Mouse (Mus musculus) ES-E14 (cell line): ENCODE results near the gene Tmem245. TPM values are rescaled to one million over a fixed set of nuclear protein-coding genes. Genes with fewer than 3 reads are reported as not detected.

Experiments used
- DNase-seq: peaks from one replicate; pipeline ENCODE4 v3.0.0-alpha.2; 2013; ENCODE audit warnings: low read depth, low spot score
- H3K27ac ChIP-seq: 2 replicates; pipeline ENCODE4 v1.5.1; 2012; ENCODE audit warnings: low read depth, mild to moderate bottlenecking, low read length, moderate library complexity, mixed read lengths; ENCODE audit not compliant: poor library complexity, insufficient read depth, severe bottlenecking
- H3K36me3 ChIP-seq: 2 replicates; pipeline ENCODE4 v1.6.1; 2012; ENCODE audit warnings: mild to moderate bottlenecking, low read length, moderate library complexity, mixed read lengths; ENCODE audit not compliant: control insufficient read depth, poor library complexity, insufficient read depth, severe bottlenecking
- H3K4me1 ChIP-seq, 2 experiments: fragments of 150-350 bp in 1 of 2; sonication (generic) in 1 of 2; 2 replicates each; pipeline ENCODE4 v1.6.1; 2012; ENCODE audit warnings: low read length in 2 of 2, mild to moderate bottlenecking in 1 of 2, mixed read lengths in 1 of 2; ENCODE audit not compliant: control insufficient read depth in 2 of 2, insufficient read depth in 2 of 2, poor library complexity in 1 of 2
- H3K4me3 ChIP-seq, 2 experiments: fragments of 150-350 bp in 1 of 2; sonication (generic) in 1 of 2; 2 replicates each; pipeline ENCODE4 v1.5.1; 2012; ENCODE audit warnings: low read length in 2 of 2, low read depth in 1 of 2, mild to moderate bottlenecking in 1 of 2, mixed read lengths in 1 of 2; ENCODE audit not compliant: insufficient read depth in 1 of 2, poor library complexity in 1 of 2, severe bottlenecking in 1 of 2
- H3K9ac ChIP-seq: 2 replicates; pipeline ENCODE4 v1.6.1; 2012; ENCODE audit warnings: low read depth, mild to moderate bottlenecking, low read length, mixed read lengths; ENCODE audit not compliant: poor library complexity, insufficient read depth, severe bottlenecking
- H3K9me3 ChIP-seq: fragments of 150-350 bp; sonication (generic); 2 replicates; pipeline ENCODE4 v1.6.1; 2012; ENCODE audit warnings: low read depth, mild to moderate bottlenecking, low read length; ENCODE audit not compliant: control insufficient read depth, insufficient read depth
- CHD2 ChIP-seq: IDR thresholded peaks from 2 replicates; pipeline ENCODE4 v1.6.1; 2014; ENCODE audit warnings: mild to moderate bottlenecking, low read depth, low read length, inconsistent platforms
- HCFC1 ChIP-seq: IDR thresholded peaks from 2 replicates; pipeline ENCODE4 v1.6.1; 2012; ENCODE audit warnings: low read length, inconsistent platforms, borderline replicate concordance; ENCODE audit not compliant: insufficient read depth
- MAFK ChIP-seq: IDR thresholded peaks from 2 replicates; pipeline ENCODE4 v1.6.1; 2014; ENCODE audit warnings: mild to moderate bottlenecking, low read depth, low read length, inconsistent platforms; ENCODE audit not compliant: insufficient read depth
- ZC3H11A ChIP-seq: IDR thresholded peaks from 2 replicates; pipeline ENCODE4 v1.6.1; 2012; ENCODE audit warnings: low read depth, mild to moderate bottlenecking, inconsistent platforms, low read length, borderline replicate concordance
- ZNF384 ChIP-seq: IDR thresholded peaks from 2 replicates; pipeline ENCODE4 v1.6.1; 2012; ENCODE audit warnings: low read depth, low read length, inconsistent platforms
- in situ Hi-C, 2 experiments: fragments of 600-800 bp; cut with MboI; formaldehyde crosslinking; loops; one replicate each; pipeline ENCODE4 v1.15.1; 2025; ENCODE audit warnings: low sequenced_read_pairs in 2 of 2, inconsistent platforms in 1 of 2; ENCODE audit not compliant: unreplicated experiment in 2 of 2
- total RNA-seq: library from RNA; depleted of rRNA; stranded (reverse); fragments of 300-350 nt; gene quantifications from 2 replicates; pipeline ENCODE4 v1.2.3, GENCODE M21; 2012

Tmem245 gene
- total RNA-seq, 1 experiment, result 54.9 TPM

DNA sequence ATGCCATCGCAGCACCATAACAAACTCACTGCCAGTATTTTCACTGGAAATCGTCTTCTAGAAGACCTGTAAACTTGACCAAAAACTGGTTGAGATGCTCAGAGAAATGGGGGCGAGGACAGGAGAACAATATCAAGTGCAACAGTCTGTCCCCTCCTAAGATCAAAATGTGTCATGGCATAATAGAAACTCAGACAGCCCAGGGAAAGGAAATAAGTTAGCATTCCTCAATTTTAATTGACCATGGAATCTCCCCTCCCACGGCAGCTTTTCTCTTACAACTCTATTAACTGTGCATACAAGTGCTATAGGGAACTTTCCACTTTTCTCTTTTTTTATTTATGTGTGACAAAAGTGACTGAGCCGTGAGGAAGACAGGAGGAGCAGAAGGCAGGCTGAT is 79.5 kb downstream of the Tmem245 start:
- H3K4me3 ChIP-seq, result no peak overlapping the region
- TF ChIP-seq MAFK, result no peak
- TF ChIP-seq ZNF384, result no peak
- TF ChIP-seq ZC3H11A, result no peak
- in situ Hi-C loops, result no loop called here
- no peaks in the 10 kb centered on the region for H3K9me3 ChIP-seq
- DNase-seq, result no peak
- H3K4me1 ChIP-seq, result 0 out of 4 replicates have a peak, but pooled peaks cover 0 to 2% of the 10 kb centered on the region in 2 experiments
- H3K36me3 ChIP-seq, result no peaks in the 10 kb centered on the region
- H3K9ac ChIP-seq, result no peak overlapping the region
- H3K27ac ChIP-seq, result no peak overlapping the region

DNA sequence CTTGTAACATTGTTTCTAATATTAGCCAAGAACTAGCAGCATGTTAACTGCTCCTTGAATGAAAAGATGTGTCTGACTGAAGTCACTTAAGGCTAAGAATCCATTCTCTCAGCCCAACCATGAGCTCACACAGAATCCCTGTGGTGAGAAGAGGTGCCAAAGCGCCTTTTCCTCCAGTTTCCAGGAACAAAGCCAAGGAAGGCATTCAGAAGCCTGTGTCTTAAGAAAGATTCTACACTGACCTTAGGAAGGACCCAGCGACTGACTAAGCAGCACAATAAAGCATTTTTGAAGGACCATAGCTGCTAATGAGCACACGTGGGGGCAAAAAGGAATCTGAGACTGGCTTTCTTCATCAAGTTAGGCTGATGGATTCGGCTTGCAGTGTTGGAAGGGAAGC is 81.3 kb downstream of the Tmem245 start:
- TF ChIP-seq ZC3H11A (no peak), MAFK (no peak), HCFC1 (no peak), ZNF384 (no peak), CHD2 (no peak)
- no peak for DNase-seq
- Histone ChIP-seq H3K4me1 (0 out of 4 replicates have a peak, but pooled peaks cover 2% of the 10 kb centered on the region in 2 experiments), H3K36me3 (no peaks in the 10 kb centered on the region), H3K4me3 (no peak overlapping the region), H3K9ac (no peak overlapping the region), H3K27ac (no peak overlapping the region), H3K9me3 (no peaks in the 10 kb centered on the region)
- in situ Hi-C loops, result no loop called here

DNA sequence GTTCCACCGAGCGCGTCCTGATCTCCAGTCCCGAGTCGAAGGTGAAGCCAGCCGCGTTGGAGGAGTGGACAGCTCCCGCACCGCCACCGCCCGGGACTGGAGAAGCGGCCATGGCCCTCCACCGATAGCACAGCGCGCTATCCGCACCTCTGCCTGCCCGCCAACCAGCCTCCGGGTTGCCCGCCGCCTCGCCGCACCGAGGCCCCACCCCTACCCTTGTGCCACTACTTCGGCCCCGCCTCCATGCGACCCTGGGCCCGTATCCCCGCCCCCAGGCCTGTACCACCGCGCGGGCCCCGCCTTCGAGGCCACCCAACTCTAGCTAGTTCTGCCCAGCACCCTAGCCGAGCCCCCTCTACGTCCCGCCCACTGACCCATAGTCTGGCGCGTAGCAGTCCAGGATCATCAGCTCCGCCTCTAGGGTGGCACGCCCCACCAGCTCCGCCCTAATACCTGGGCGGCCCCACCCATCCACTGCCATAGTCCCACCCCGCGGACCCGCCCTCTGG is 82.2 kb downstream of the Tmem245 start, which contains the start of gene Ctnnal1:
Gene Ctnnal1 (minus strand): TSS at position 186 of the 509 bp plus-strand sequence.
- Histone ChIP-seq H3K27ac (no peak within 1 kb of the TSS), H3K36me3 (no peaks in the 10 kb centered on the region), H3K9me3 (no peaks in the 10 kb centered on the region), H3K4me3 (peak within 1 kb of the TSS; percentile 77 to 84), H3K4me1 (0 out of 4 replicates have a peak, but pooled peaks cover 2% of the 10 kb centered on the region in 2 experiments), H3K9ac (peak within 1 kb of the TSS; percentile 75)
- TF ChIP-seq ZNF384, result no peak
- in situ Hi-C loops, result no loop called here
- DNase-seq, result peak; percentile 90

DNA sequence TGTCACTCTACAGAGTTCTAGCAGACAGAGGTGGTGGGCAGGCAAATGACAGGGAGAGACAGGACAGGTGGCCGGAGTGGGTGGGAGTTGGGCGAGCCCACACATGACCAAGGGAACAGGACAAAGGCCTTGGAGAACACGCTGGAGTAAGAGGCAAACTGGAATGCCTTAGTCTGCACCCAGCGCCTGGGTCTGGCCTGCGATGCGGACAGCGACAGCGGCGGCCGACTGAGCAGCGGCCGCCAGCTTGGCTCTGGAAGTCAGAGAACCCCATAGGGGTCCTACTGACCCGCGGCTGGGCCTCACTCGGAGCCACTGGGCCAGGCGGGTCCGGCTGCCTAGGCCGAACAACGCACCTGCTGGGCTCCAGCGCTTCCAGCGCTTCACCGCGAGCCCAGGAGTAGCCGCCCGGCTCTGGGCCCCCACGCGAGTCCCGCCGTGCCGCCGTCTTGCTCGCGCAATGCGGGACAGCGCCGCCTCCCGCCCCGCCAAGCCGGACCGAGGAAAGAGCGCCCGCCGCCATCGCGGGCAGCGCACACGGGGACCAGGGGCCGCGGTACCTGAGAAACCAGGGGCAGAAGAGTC is 82.7 kb downstream of the Tmem245 start:
- H3K4me3 ChIP-seq, result peak overlapping the region; percentile 77 to 84
- H3K9ac ChIP-seq, result peak overlapping the region; percentile 75
- H3K4me1 ChIP-seq, result 0 out of 4 replicates have a peak, but pooled peaks cover 2% of the 10 kb centered on the region in 2 experiments
- no peaks in the 10 kb centered on the region for H3K9me3 ChIP-seq
- no peak for DNase-seq
- TF ChIP-seq HCFC1, result no peak
- no peak for TF ChIP-seq ZNF384
- no peak for TF ChIP-seq ZC3H11A
- no peak for TF ChIP-seq CHD2
- TF ChIP-seq MAFK, result no peak
- H3K36me3 ChIP-seq, result no peaks in the 10 kb centered on the region
- in situ Hi-C loops, result no loop called here
- no peak overlapping the region for H3K27ac ChIP-seq

DNA sequence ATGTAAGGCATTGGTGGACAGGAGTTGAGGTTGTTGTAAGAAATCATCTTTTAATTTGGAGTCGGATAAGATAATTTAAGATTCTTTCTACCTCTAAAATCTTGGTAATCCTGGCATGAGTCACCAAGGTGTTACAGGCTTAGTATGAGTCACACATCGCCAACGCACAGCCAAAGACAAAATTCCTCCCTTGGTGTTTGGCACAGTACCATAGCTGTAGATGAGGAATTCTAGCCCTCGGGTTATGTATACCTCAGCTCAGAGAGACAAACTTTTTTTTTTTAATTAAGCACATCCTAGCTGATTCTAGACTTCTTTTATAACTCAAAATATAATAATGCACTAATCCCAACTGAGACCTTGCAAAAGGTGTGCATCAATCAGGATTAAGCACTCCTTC is 83.2 kb downstream of the Tmem245 start:
- in situ Hi-C loops, result no loop called here
- H3K27ac ChIP-seq, result no peak overlapping the region
- no peak for DNase-seq
- no peaks in the 10 kb centered on the region for H3K9me3 ChIP-seq
- no peaks in the 10 kb centered on the region for H3K36me3 ChIP-seq
- H3K4me3 ChIP-seq, result peak overlapping the region; percentile 77 to 84
- TF ChIP-seq ZNF384 (no peak), ZC3H11A (no peak), HCFC1 (no peak), CHD2 (no peak), MAFK (no peak)
- H3K9ac ChIP-seq, result peak overlapping the region; percentile 75; the same call in 1 of the 2 replicates
- peaks cover 2 to 4% of the 10 kb centered on the region in 2 experiments; a peak in 1 of 4 replicates for H3K4me1 ChIP-seq
